Mouse (Mus musculus) liver, embryonic 14 days (tissue): ENCODE data around the gene Galnt17. TPM values are rescaled to one million over a fixed set of nuclear protein-coding genes. Genes with fewer than 3 reads are reported as not detected.

ENCODE experiments used
- polyA plus RNA-seq: library from polyadenylated mRNA; depleted of rRNA; stranded (reverse); fragments of >200 nt; gene quantifications from 2 replicates; pipeline ENCODE4 v1.2.3, GENCODE M21; 2012; rRNA removed

Gene Galnt17
- 0.01 and 0.06 TPM in 2 replicates for polyA plus RNA-seq

GRCm38 (mm10) chr5:131308397-131308796 lies at the start of gene Galnt17:
Gene Galnt17 (minus strand): TSS chr5:131308497.

